Mouse (Mus musculus): ENCODE data around the gene Plekhm3. TPM values are rescaled to one million over a fixed set of nuclear protein-coding genes. Genes with fewer than 3 reads are reported as not detected.

Plekhm3 gene
- polyA plus RNA-seq, 1 experiment from 2014 or later, result 5.0 TPM

- 100% methylated on average over 1 of the region's 1 CpGs for WGBS
Observed at GRCm38 (mm10) chr1:64932921-64933320, 23.7 kb downstream of the Plekhm3 start.

GRCm38 (mm10) chr1:64930124-64930523 lies 26.5 kb downstream of the Plekhm3 start:
- no peaks in the 10 kb centered on the region for H3K36me3 ChIP-seq (ENCODE audit: insufficient read depth, low read length)
- no peaks in the 10 kb centered on the region for H3K9me3 ChIP-seq (ENCODE audit: low read length)
- no peak overlapping the region for H3K4me2 ChIP-seq (replicated peaks; ENCODE audit: low read depth, low read length)
- WGBS, result 61% methylated on average over 6 of the region's 6 CpGs
- H3K27me3 ChIP-seq (ENCODE audit: insufficient read depth, low read length), result no peaks in the 10 kb centered on the region
- no peak overlapping the region for H3K4me3 ChIP-seq (ENCODE audit: low read length)
- no peak for ATAC-seq (ENCODE audit: low FRiP score, low TSS enrichment)
- H3K27ac ChIP-seq (ENCODE audit: low read length), result no peak overlapping the region
- H3K4me1 ChIP-seq (ENCODE audit: insufficient read depth, low read length), result no peaks in the 10 kb centered on the region
- H3K9ac ChIP-seq (replicated peaks; ENCODE audit: low read length), result no peak overlapping the region

More at GRCm38 (mm10) chr1:64932921-64933320, 23.7 kb downstream of the Plekhm3 start:
- no peaks in the 10 kb centered on the region for H3K27me3 ChIP-seq (ENCODE audit: insufficient read depth, low read length)
- ATAC-seq (ENCODE audit: low FRiP score, low TSS enrichment), result no peak
- H3K27ac ChIP-seq (ENCODE audit: low read length), result no peak overlapping the region
- H3K4me2 ChIP-seq (replicated peaks; ENCODE audit: low read depth, low read length), result no peak overlapping the region
- no peaks in the 10 kb centered on the region for H3K9me3 ChIP-seq (ENCODE audit: low read length)
- no peak overlapping the region for H3K9ac ChIP-seq (replicated peaks; ENCODE audit: low read length)
- no peaks in the 10 kb centered on the region for H3K4me1 ChIP-seq (ENCODE audit: insufficient read depth, low read length)
- H3K4me3 ChIP-seq (ENCODE audit: low read length), result no peak overlapping the region
- 0 out of 2 replicates have a peak, but pooled peaks cover 5% of the 10 kb centered on the region for H3K36me3 ChIP-seq (ENCODE audit: insufficient read depth, low read length)

DNA sequence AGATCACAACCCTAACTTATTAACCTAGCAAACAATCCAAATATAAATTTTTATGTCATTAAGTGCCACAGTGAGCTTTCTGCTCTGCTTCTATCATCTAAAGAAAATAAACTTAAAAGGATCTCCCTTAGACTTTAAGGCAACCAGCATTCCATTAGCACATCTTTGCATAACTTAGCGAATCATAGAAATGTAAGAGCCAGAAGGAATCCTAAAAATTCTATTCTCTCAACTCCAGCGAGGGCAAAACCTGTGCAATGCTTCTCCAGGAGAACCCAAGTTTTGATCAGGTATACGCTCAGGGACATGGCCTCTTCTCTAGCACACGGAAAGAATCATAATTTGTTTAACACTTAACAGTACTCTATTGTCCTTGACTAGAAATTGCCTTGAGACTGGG lies 27.0 kb downstream of the Plekhm3 start:
- 89% methylated on average over 4 of the region's 4 CpGs for WGBS
- Histone ChIP-seq H3K4me3 (ENCODE audit: low read length) (no peak overlapping the region), H3K36me3 (ENCODE audit: insufficient read depth, low read length) (no peaks in the 10 kb centered on the region), H3K27ac (ENCODE audit: low read length) (no peak overlapping the region), H3K9ac (replicated peaks; ENCODE audit: low read length) (no peak overlapping the region), H3K4me1 (ENCODE audit: insufficient read depth, low read length) (no peaks in the 10 kb centered on the region), H3K4me2 (replicated peaks; ENCODE audit: low read depth, low read length) (no peak overlapping the region), H3K9me3 (ENCODE audit: low read length) (no peaks in the 10 kb centered on the region), H3K27me3 (ENCODE audit: insufficient read depth, low read length) (no peaks in the 10 kb centered on the region)
- no peak for ATAC-seq (ENCODE audit: low FRiP score, low TSS enrichment)

DNA sequence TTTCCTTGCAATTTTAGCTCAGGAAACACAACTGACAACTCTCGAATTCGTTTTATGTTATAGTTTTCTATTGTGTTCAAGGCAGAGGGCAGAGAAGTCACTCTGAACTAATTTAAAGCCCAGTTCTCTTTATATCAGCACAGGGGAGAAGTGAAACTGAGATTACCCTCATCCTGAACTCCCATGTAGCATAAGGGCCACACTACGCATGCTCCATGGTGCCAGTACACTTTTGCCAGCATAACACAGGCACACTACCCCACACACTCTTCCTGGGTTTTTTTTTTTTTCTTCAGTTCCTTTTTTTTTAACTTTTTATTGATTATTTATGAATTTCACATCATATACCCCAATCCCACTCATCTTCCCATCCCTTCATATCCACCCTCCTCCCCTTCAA lies 28.1 kb downstream of the Plekhm3 start:
- Histone ChIP-seq H3K27me3 (ENCODE audit: insufficient read depth, low read length) (no peaks in the 10 kb centered on the region), H3K4me1 (ENCODE audit: insufficient read depth, low read length) (no peaks in the 10 kb centered on the region), H3K4me2 (replicated peaks; ENCODE audit: low read depth, low read length) (no peak overlapping the region), H3K27ac (ENCODE audit: low read length) (no peak overlapping the region), H3K9me3 (ENCODE audit: low read length) (no peaks in the 10 kb centered on the region), H3K9ac (replicated peaks; ENCODE audit: low read length) (no peak overlapping the region), H3K4me3 (ENCODE audit: low read length) (no peak overlapping the region), H3K36me3 (ENCODE audit: insufficient read depth, low read length) (no peaks in the 10 kb centered on the region)
- ATAC-seq (ENCODE audit: low FRiP score, low TSS enrichment), result no peak
- 86% methylated on average over 3 of the region's 3 CpGs for WGBS

- no peak overlapping the region for H3K9ac ChIP-seq (replicated peaks; ENCODE audit: low read length)
- H3K36me3 ChIP-seq (ENCODE audit: insufficient read depth, low read length), result no peaks in the 10 kb centered on the region
- no peak overlapping the region for H3K4me2 ChIP-seq (replicated peaks; ENCODE audit: low read depth, low read length)
- ATAC-seq (ENCODE audit: low FRiP score, low TSS enrichment), result no peak
- H3K27me3 ChIP-seq (ENCODE audit: insufficient read depth, low read length), result no peaks in the 10 kb centered on the region
- no peaks in the 10 kb centered on the region for H3K9me3 ChIP-seq (ENCODE audit: low read length)
- H3K27ac ChIP-seq (ENCODE audit: low read length), result no peak overlapping the region
- 82% methylated on average over 15 of the region's 15 CpGs for whole genome bisulfite sequencing
- H3K4me3 ChIP-seq (ENCODE audit: low read length), result no peak overlapping the region
- H3K4me1 ChIP-seq (ENCODE audit: insufficient read depth, low read length), result no peaks in the 10 kb centered on the region
Observed at GRCm38 (mm10) chr1:64927437-64928274, 29.0 kb downstream of the Plekhm3 start.

- no peak overlapping the region for H3K27ac ChIP-seq (ENCODE audit: low read length)
- no peaks in the 10 kb centered on the region for H3K4me1 ChIP-seq (ENCODE audit: insufficient read depth, low read length)
- H3K4me2 ChIP-seq (replicated peaks; ENCODE audit: low read depth, low read length), result no peak overlapping the region
- H3K36me3 ChIP-seq (ENCODE audit: insufficient read depth, low read length), result 0 out of 2 replicates have a peak, but pooled peaks cover 2% of the 10 kb centered on the region
- 88% methylated on average over 3 of the region's 3 CpGs for WGBS
- H3K9me3 ChIP-seq (ENCODE audit: low read length), result no peaks in the 10 kb centered on the region
- no peak overlapping the region for H3K4me3 ChIP-seq (ENCODE audit: low read length)
- H3K9ac ChIP-seq (replicated peaks; ENCODE audit: low read length), result no peak overlapping the region
- no peak for ATAC-seq (ENCODE audit: low FRiP score, low TSS enrichment)
- no peaks in the 10 kb centered on the region for H3K27me3 ChIP-seq (ENCODE audit: insufficient read depth, low read length)
Observed at GRCm38 (mm10) chr1:64925594-64925993, 31.0 kb downstream of the Plekhm3 start.

DNA sequence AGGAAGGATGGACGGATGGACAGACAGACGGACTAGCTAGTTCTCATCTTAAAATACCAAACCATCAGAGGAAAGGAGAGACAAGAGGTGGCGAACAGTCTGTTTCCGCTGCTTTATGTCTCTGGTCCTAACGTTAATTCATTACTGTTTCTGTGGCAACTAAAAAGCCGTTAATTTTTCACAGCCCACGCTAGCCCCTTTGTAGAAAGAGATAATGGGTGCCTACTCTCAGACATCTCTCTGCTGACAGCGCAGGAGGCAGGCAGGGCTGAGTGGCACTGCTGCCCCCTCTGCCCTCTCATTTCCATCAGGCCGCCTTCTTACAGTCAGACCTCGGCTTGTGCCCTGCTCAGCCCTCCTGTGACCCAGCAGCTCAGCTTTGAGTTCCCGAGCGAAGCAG lies 32.3 kb downstream of the Plekhm3 start:
- Histone ChIP-seq H3K27me3 (ENCODE audit: insufficient read depth, low read length) (no peaks in the 10 kb centered on the region), H3K4me1 (ENCODE audit: insufficient read depth, low read length) (no peaks in the 10 kb centered on the region), H3K9me3 (ENCODE audit: low read length) (no peaks in the 10 kb centered on the region), H3K27ac (ENCODE audit: low read length) (no peak overlapping the region), H3K4me2 (replicated peaks; ENCODE audit: low read depth, low read length) (no peak overlapping the region), H3K9ac (replicated peaks; ENCODE audit: low read length) (no peak overlapping the region), H3K4me3 (ENCODE audit: low read length) (no peak overlapping the region), H3K36me3 (ENCODE audit: insufficient read depth, low read length) (0 out of 2 replicates have a peak, but pooled peaks cover 2% of the 10 kb centered on the region)
- no peak for ATAC-seq (ENCODE audit: low FRiP score, low TSS enrichment)
- 72% methylated on average over 12 of the region's 12 CpGs for WGBS

GRCm38 (mm10) chr1:64918810-64919528 lies 37.7 kb downstream of the Plekhm3 start:
- H3K4me2 ChIP-seq (replicated peaks; ENCODE audit: low read depth, low read length), result no peak overlapping the region
- ATAC-seq (ENCODE audit: low FRiP score, low TSS enrichment), result no peak; the same call in 1 of the 2 replicates

GRCm38 (mm10) chr1:64917966-64918365 lies 38.7 kb downstream of the Plekhm3 start:
- H3K36me3 ChIP-seq (ENCODE audit: insufficient read depth, low read length), result 0 out of 2 replicates have a peak, but pooled peaks cover 2% of the 10 kb centered on the region
- no peaks in the 10 kb centered on the region for H3K9me3 ChIP-seq (ENCODE audit: low read length)
- H3K4me2 ChIP-seq (replicated peaks; ENCODE audit: low read depth, low read length), result no peak overlapping the region
- H3K4me3 ChIP-seq (ENCODE audit: low read length), result no peak overlapping the region
- no peaks in the 10 kb centered on the region for H3K27me3 ChIP-seq (ENCODE audit: insufficient read depth, low read length)
- 79% methylated on average over 7 of the region's 7 CpGs for WGBS
- H3K27ac ChIP-seq (ENCODE audit: low read length), result no peak overlapping the region
- no peak for ATAC-seq (ENCODE audit: low FRiP score, low TSS enrichment)
- H3K4me1 ChIP-seq (ENCODE audit: insufficient read depth, low read length), result 0 out of 2 replicates have a peak, but pooled peaks cover 6% of the 10 kb centered on the region
- H3K9ac ChIP-seq (replicated peaks; ENCODE audit: low read length), result no peak overlapping the region

More at GRCm38 (mm10) chr1:64918810-64919528, 37.7 kb downstream of the Plekhm3 start:
- no peaks in the 10 kb centered on the region for H3K9me3 ChIP-seq (ENCODE audit: low read length)
- no peaks in the 10 kb centered on the region for H3K27me3 ChIP-seq (ENCODE audit: insufficient read depth, low read length)
- H3K36me3 ChIP-seq (ENCODE audit: insufficient read depth, low read length), result 0 out of 2 replicates have a peak, but pooled peaks cover 2% of the 10 kb centered on the region
- no peak overlapping the region for H3K4me3 ChIP-seq (ENCODE audit: low read length)
- WGBS, result 55% methylated on average over 14 of the region's 14 CpGs
- no peak overlapping the region for H3K27ac ChIP-seq (ENCODE audit: low read length)
- H3K4me1 ChIP-seq (ENCODE audit: insufficient read depth, low read length), result 0 out of 2 replicates have a peak, but pooled peaks cover 6% of the 10 kb centered on the region
- no peak overlapping the region; the same call in 1 of the 2 replicates for H3K9ac ChIP-seq (replicated peaks; ENCODE audit: low read length)

Data from kidney, embryonic 16.5 days (tissue).